Mouse (Mus musculus) heart, postnatal 0 days (tissue): ENCODE data around the gene Cmah.

Experiments used
- CTCF ChIP-seq: IDR thresholded peaks from 2 replicates; pipeline ENCODE4 v1.5.1; 2016; ENCODE audit warnings: antibody characterized with exemption, control low read depth, low read depth
- EP300 ChIP-seq: IDR thresholded peaks from 2 replicates; pipeline ENCODE4 v1.6.1; 2016; ENCODE audit warnings: antibody characterized with exemption, low read depth

GRCm38 (mm10) chr13:24340462-24340861 is 13.3 kb downstream of the Cmah start:
- TF ChIP-seq CTCF (no peak), EP300 (no peak)
